Mouse (Mus musculus): Measurements from ENCODE around the gene Il17d. TPM values are rescaled to one million over a fixed set of nuclear protein-coding genes. Genes with fewer than 3 reads are reported as not detected.
A peak's percentile ranks its signal among the peaks of the same experiment; 100 is the strongest.

Gene Il17d
- polyA plus RNA-seq, 1 experiment, result 4.3 TPM

GRCm38 (mm10) chr14:57527122-57527521 lies 2.5 kb downstream of the Il17d start:
- Histone ChIP-seq H3K36me3 (ENCODE audit: control insufficient read depth, insufficient read depth, low read length) (no peaks in the 10 kb centered on the region), H3K27me3 (ENCODE audit: control insufficient read depth, insufficient read depth, low read length) (peaks cover 11% of the 10 kb centered on the region), H3K27ac (ENCODE audit: control insufficient read depth, insufficient read depth, low read length) (no peak overlapping the region), H3K4me1 (replicated peaks; ENCODE audit: control insufficient read depth, insufficient read depth, low read length) (peaks cover 2% of the 10 kb centered on the region; the same call in 1 of the 2 replicates), H3K4me3 (ENCODE audit: control insufficient read depth, insufficient read depth, low read length) (no peak overlapping the region)
- DNase-seq, result no peak
- no peak for TF ChIP-seq CTCF (IDR thresholded peaks at IDR 0.05; ENCODE audit: borderline replicate concordance, control insufficient read depth, extremely low read depth, insufficient read depth, low read length, poor library complexity)
- no peak for TF ChIP-seq POLR2A (IDR thresholded peaks at IDR 0.05; ENCODE audit: control insufficient read depth, extremely low read depth, insufficient read depth, low read length, poor library complexity)
- WGBS, result 26% methylated on average over 6 of the region's 7 CpGs

- H3K27me3 ChIP-seq (ENCODE audit: control insufficient read depth, insufficient read depth, low read length), result peaks cover 11% of the 10 kb centered on the region
- peaks cover 2% of the 10 kb centered on the region; the same call in 1 of the 2 replicates for H3K4me1 ChIP-seq (replicated peaks; ENCODE audit: control insufficient read depth, insufficient read depth, low read length)
- H3K4me3 ChIP-seq (ENCODE audit: control insufficient read depth, insufficient read depth, low read length), result no peak overlapping the region
- no peaks in the 10 kb centered on the region for H3K36me3 ChIP-seq (ENCODE audit: control insufficient read depth, insufficient read depth, low read length)
- no peak for DNase-seq
- TF ChIP-seq CTCF (IDR thresholded peaks at IDR 0.05; ENCODE audit: borderline replicate concordance, control insufficient read depth, extremely low read depth, insufficient read depth, low read length, poor library complexity), result no peak
- TF ChIP-seq POLR2A (IDR thresholded peaks at IDR 0.05; ENCODE audit: control insufficient read depth, extremely low read depth, insufficient read depth, low read length, poor library complexity), result no peak
- no peak overlapping the region for H3K27ac ChIP-seq (ENCODE audit: control insufficient read depth, insufficient read depth, low read length)
- 80% methylated on average over 2 of the region's 2 CpGs for WGBS
These were observed 3.0 kb downstream of the Il17d start for GRCm38 (mm10) chr14:57527598-57527997.

GRCm38 (mm10) chr14:57529086-57529785 lies 4.7 kb downstream of the Il17d start:
- Histone ChIP-seq H3K27me3 (ENCODE audit: control insufficient read depth, insufficient read depth, low read length) (peaks cover 8% of the 10 kb centered on the region), H3K4me3 (ENCODE audit: control insufficient read depth, insufficient read depth, low read length) (no peak overlapping the region), H3K4me1 (replicated peaks; ENCODE audit: control insufficient read depth, insufficient read depth, low read length) (peaks cover 2% of the 10 kb centered on the region; the same call in 1 of the 2 replicates), H3K36me3 (ENCODE audit: control insufficient read depth, insufficient read depth, low read length) (no peaks in the 10 kb centered on the region), H3K27ac (ENCODE audit: control insufficient read depth, insufficient read depth, low read length) (no peak overlapping the region)
- 27% methylated on average over 10 of the region's 10 CpGs for WGBS
- DNase-seq, result no peak
- TF ChIP-seq CTCF (IDR thresholded peaks at IDR 0.05; ENCODE audit: borderline replicate concordance, control insufficient read depth, extremely low read depth, insufficient read depth, low read length, poor library complexity), result no peak
- TF ChIP-seq POLR2A (IDR thresholded peaks at IDR 0.05; ENCODE audit: control insufficient read depth, extremely low read depth, insufficient read depth, low read length, poor library complexity), result no peak

- no peak for TF ChIP-seq POLR2A (IDR thresholded peaks at IDR 0.05; ENCODE audit: control insufficient read depth, extremely low read depth, insufficient read depth, low read length, poor library complexity)
- TF ChIP-seq CTCF (IDR thresholded peaks at IDR 0.05; ENCODE audit: borderline replicate concordance, control insufficient read depth, extremely low read depth, insufficient read depth, low read length, poor library complexity), result no peak
- Histone ChIP-seq H3K36me3 (ENCODE audit: control insufficient read depth, insufficient read depth, low read length) (no peaks in the 10 kb centered on the region), H3K4me1 (replicated peaks; ENCODE audit: control insufficient read depth, insufficient read depth, low read length) (peaks cover 2% of the 10 kb centered on the region; the same call in 1 of the 2 replicates), H3K27me3 (ENCODE audit: control insufficient read depth, insufficient read depth, low read length) (peaks cover 2% of the 10 kb centered on the region), H3K4me3 (ENCODE audit: control insufficient read depth, insufficient read depth, low read length) (no peak overlapping the region), H3K27ac (ENCODE audit: control insufficient read depth, insufficient read depth, low read length) (no peak overlapping the region)
- DNase-seq, result no peak
- WGBS, result 55% methylated on average over 5 of the region's 5 CpGs
These were observed 5.4 kb downstream of the Il17d start for GRCm38 (mm10) chr14:57529786-57530515.

- TF ChIP-seq CTCF (IDR thresholded peaks at IDR 0.05; ENCODE audit: borderline replicate concordance, control insufficient read depth, extremely low read depth, insufficient read depth, low read length, poor library complexity) (no peak), POLR2A (IDR thresholded peaks at IDR 0.05; ENCODE audit: control insufficient read depth, extremely low read depth, insufficient read depth, low read length, poor library complexity) (no peak)
- DNase-seq, result no peak
- Histone ChIP-seq H3K27me3 (ENCODE audit: control insufficient read depth, insufficient read depth, low read length) (no peaks in the 10 kb centered on the region), H3K4me1 (replicated peaks; ENCODE audit: control insufficient read depth, insufficient read depth, low read length) (0 out of 2 replicates have a peak, but pooled peaks cover 2% of the 10 kb centered on the region), H3K4me3 (ENCODE audit: control insufficient read depth, insufficient read depth, low read length) (no peak overlapping the region), H3K36me3 (ENCODE audit: control insufficient read depth, insufficient read depth, low read length) (no peaks in the 10 kb centered on the region), H3K27ac (ENCODE audit: control insufficient read depth, insufficient read depth, low read length) (no peak overlapping the region)
- WGBS, result 98% methylated on average over 3 of the region's 3 CpGs
These were observed 8.0 kb downstream of the Il17d start for GRCm38 (mm10) chr14:57532577-57532976.

- TF ChIP-seq CTCF (IDR thresholded peaks at IDR 0.05; ENCODE audit: borderline replicate concordance, control insufficient read depth, extremely low read depth, insufficient read depth, low read length, poor library complexity) (peak; percentile 88), POLR2A (IDR thresholded peaks at IDR 0.05; ENCODE audit: control insufficient read depth, extremely low read depth, insufficient read depth, low read length, poor library complexity) (no peak)
- DNase-seq, result peak; percentile 36
- WGBS, result 63% methylated on average over 3 of the region's 3 CpGs
These were observed 8.6 kb downstream of the Il17d start for GRCm38 (mm10) chr14:57533214-57533613.

More at GRCm38 (mm10) chr14:57533214-57533613, 8.6 kb downstream of the Il17d start:
- Histone ChIP-seq H3K27ac (ENCODE audit: control insufficient read depth, insufficient read depth, low read length) (no peak overlapping the region), H3K36me3 (ENCODE audit: control insufficient read depth, insufficient read depth, low read length) (no peaks in the 10 kb centered on the region), H3K4me3 (ENCODE audit: control insufficient read depth, insufficient read depth, low read length) (no peak overlapping the region), H3K4me1 (replicated peaks; ENCODE audit: control insufficient read depth, insufficient read depth, low read length) (0 out of 2 replicates have a peak, but pooled peaks cover 3% of the 10 kb centered on the region), H3K27me3 (ENCODE audit: control insufficient read depth, insufficient read depth, low read length) (no peaks in the 10 kb centered on the region)
